Mouse (Mus musculus) natural killer cell, adult 2 months (primary cell): ENCODE data around the gene Ptma.
"Not testable (repeated sequence)": the region's sequence is repeated elsewhere in the genome, so short reads cannot be mapped to it uniquely, and the experiment has no call there.

Source experiments
- DNase-seq, 2 experiments: peaks; one replicate each; pipeline ENCODE4 v3.0.0; 2022; ENCODE audit warnings: low spot score in 2 of 2

Ptma gene

GRCm38 (mm10) chr1:86526116-86526788, at the start of gene Ptma:
TSS of gene Ptma (plus strand) at chr1:86526726.
- peak; percentile 98 to 99 for DNase-seq

GRCm38 (mm10) chr1:86477738-86478285, 48.7 kb upstream of the Ptma start:
- no peak for DNase-seq

GRCm38 (mm10) chr1:86479099-86479825, 47.3 kb upstream of the Ptma start:
- peak in 1 of 2 experiments; percentile 55 for DNase-seq

GRCm38 (mm10) chr1:86480288-86480687, 46.2 kb upstream of the Ptma start:
- no peak for DNase-seq

- DNase-seq, result no peak
Measured at GRCm38 (mm10) chr1:86480735-86481447, 45.6 kb upstream of the Ptma start.

- DNase-seq, result no peak
Measured at GRCm38 (mm10) chr1:86481468-86481867, 45.1 kb upstream of the Ptma start.

GRCm38 (mm10) chr1:86482288-86482687, 44.2 kb upstream of the Ptma start:
- DNase-seq, result no peak

- no peak for DNase-seq
Measured at GRCm38 (mm10) chr1:86482761-86483160, 43.8 kb upstream of the Ptma start.

GRCm38 (mm10) chr1:86485346-86485745, 41.2 kb upstream of the Ptma start:
- DNase-seq, result no peak

- not testable (repeated sequence) for DNase-seq
Measured at GRCm38 (mm10) chr1:86485858-86486257, 40.7 kb upstream of the Ptma start.

- DNase-seq, result no peak
Measured at GRCm38 (mm10) chr1:86486703-86487294, 39.7 kb upstream of the Ptma start.

GRCm38 (mm10) chr1:86487295-86487907, 39.1 kb upstream of the Ptma start:
- DNase-seq, result peak; percentile 98 to 99

- DNase-seq, result no peak
Measured at GRCm38 (mm10) chr1:86487908-86488314, 38.6 kb upstream of the Ptma start.

GRCm38 (mm10) chr1:86488326-86488725, 38.2 kb upstream of the Ptma start:
- no peak for DNase-seq

GRCm38 (mm10) chr1:86488774-86489173, 37.8 kb upstream of the Ptma start:
- DNase-seq, result no peak

GRCm38 (mm10) chr1:86489901-86490300, 36.6 kb upstream of the Ptma start:
- DNase-seq, result no peak

- no peak for DNase-seq
Measured at GRCm38 (mm10) chr1:86490697-86491096, 35.8 kb upstream of the Ptma start.

- no peak for DNase-seq
Measured at GRCm38 (mm10) chr1:86491533-86492094, 34.9 kb upstream of the Ptma start.

GRCm38 (mm10) chr1:86492095-86493070, 34.1 kb upstream of the Ptma start:
- peak; percentile 65 to 76 for DNase-seq

GRCm38 (mm10) chr1:86493783-86494182, 32.7 kb upstream of the Ptma start:
- DNase-seq, result no peak
